27 mouse cellular contexts compared by ENCODE assay signal in the genomic region with DNA sequence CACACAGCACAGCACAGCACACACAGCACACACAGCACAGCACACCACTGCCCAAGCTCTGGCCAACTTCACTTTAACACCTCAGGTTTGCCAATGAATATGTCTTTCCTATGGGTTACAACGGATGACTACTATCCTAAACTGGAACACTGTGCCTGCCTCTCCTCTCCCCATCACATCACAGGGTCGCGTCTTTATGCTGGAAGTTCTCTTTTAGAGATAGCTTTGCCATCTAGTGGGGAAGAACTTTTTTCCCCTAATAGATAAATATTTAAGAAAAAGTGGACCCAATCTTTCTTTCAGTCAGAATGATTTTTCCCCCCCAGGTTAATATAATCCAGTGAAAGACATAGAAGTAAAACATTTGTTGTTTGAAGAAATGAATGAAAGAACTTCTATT. TPM values are rescaled to one million over a fixed set of nuclear protein-coding genes. Genes with fewer than 3 reads are reported as not detected.
"Had no signal": no experiment of that assay in that cellular context is flagged by ENCODE, and none has a peak within 500 bp of the region (broad histone marks: within the 10 kb centered on the region; RNA-seq: fewer than 3 reads in every experiment).

No protein-coding gene starts in this region.

- ATAC-seq: liver, embryonic 12.5 days had no signal

- H3K4me2 ChIP-seq: liver, embryonic 12.5 days; neural tube, embryonic 13.5 days had no signal

- H3K4me1 ChIP-seq: liver, embryonic 12.5 days; midbrain, embryonic 10.5 days had no signal

- H3K9ac ChIP-seq: liver, embryonic 12.5 days; liver, embryonic 14.5 days; neural tube, embryonic 13.5 days; neural tube, embryonic 15.5 days had no signal

- DNase-seq: lung, adult 18-20 months; lung, postnatal 10 days; lung, postnatal 4 days; midbrain, embryonic 14.5 days; retina, postnatal 1 day; right cerebral cortex, adult 18-20 months; right cerebral cortex, postnatal 25 days; right cerebral cortex, postnatal 4 days; spleen, adult 18-20 months; thymus, adult 18-20 months; thymus, postnatal 25 days; thymus, postnatal 4 days had no signal

- H3K27ac ChIP-seq: liver, embryonic 12.5 days; liver, embryonic 14.5 days; midbrain, embryonic 10.5 days; neural tube, embryonic 13.5 days; neural tube, embryonic 15.5 days had no signal

- H3K9me3 ChIP-seq: liver, embryonic 12.5 days; midbrain, embryonic 10.5 days; neural tube, embryonic 13.5 days; neural tube, embryonic 15.5 days had no signal

- H3K27me3 ChIP-seq: liver, embryonic 12.5 days; neural tube, embryonic 13.5 days; neural tube, embryonic 15.5 days had no signal

- H3K36me3 ChIP-seq: liver, embryonic 12.5 days; midbrain, embryonic 10.5 days; neural tube, embryonic 13.5 days; neural tube, embryonic 15.5 days had no signal

- H3K4me3 ChIP-seq: liver, embryonic 12.5 days; midbrain, embryonic 10.5 days; myocyte; neural tube, embryonic 13.5 days; neural tube, embryonic 15.5 days had no signal

RNA-seq across cellular contexts. Expression of gene Mepe, which starts 7.2 kb away (rescaled TPM):
- total RNA-seq: megakaryocyte, adult 5-6 weeks; megakaryocyte-erythroid progenitor cell, adult 5-6 weeks had no signal
- polyA plus RNA-seq: liver, embryonic 12.5 days; liver, embryonic 14.5 days; liver, embryonic 16.5 days; lung, embryonic 16.5 days; midbrain, embryonic 10.5 days; midbrain, embryonic 14.5 days; myocyte; neural tube, embryonic 11.5 days; neural tube, embryonic 13.5 days; neural tube, embryonic 15.5 days; small intestine, adult 2 months; stomach, embryonic 14.5 days; stomach, embryonic 16.5 days; urinary bladder, adult 2 months had no signal

RNA-seq across cellular contexts. Expression of gene Ibsp, which starts 33.3 kb away (rescaled TPM):
- total RNA-seq: megakaryocyte-erythroid progenitor cell, adult 5-6 weeks had no signal
- polyA plus RNA-seq: liver, embryonic 12.5 days; liver, embryonic 16.5 days; midbrain, embryonic 14.5 days; neural tube, embryonic 11.5 days; small intestine, adult 2 months had no signal
